Mouse (Mus musculus): ENCODE measurements around the gene S100a9. TPM values are rescaled to one million over a fixed set of nuclear protein-coding genes. Genes with fewer than 3 reads are reported as not detected.

Gene S100a9
- total RNA-seq, 1 experiment = not detected

DNA sequence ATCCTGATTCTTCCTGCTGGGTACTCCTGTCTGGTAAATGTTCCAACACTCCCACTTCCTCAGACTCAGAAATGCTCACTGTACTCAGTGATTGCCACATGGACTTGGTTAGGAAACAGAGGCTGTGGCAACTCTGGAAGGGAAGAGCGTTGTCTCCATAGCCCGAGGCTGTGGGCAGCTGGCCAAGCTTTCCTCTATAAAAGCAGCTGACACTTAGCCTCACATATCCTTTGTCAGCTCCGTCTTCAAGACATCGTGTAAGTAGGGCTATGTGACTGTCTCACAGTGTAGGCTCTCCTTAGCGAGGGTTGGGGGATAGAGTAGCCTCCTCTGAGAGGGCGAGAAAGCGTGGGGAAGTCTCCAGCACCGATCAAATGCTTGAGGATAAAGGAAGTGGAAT is 26.7 kb downstream of the S100a9 start, which contains the start of gene S100a8:
TSS of gene S100a8 (plus strand) at position 133 of the 400 bp plus-strand sequence.
- H3K27ac ChIP-seq (ENCODE audit: insufficient read depth, low read depth, low read length, poor library complexity, severe bottlenecking) = no peak within 1 kb of the TSS
- H3K4me3 ChIP-seq (ENCODE audit: insufficient read depth in 1 of 2, low read depth in 1 of 2, low read length in 2 of 2, poor library complexity in 1 of 2, severe bottlenecking in 1 of 2) = no peak within 1 kb of the TSS
- no peaks in the 10 kb centered on the region for H3K9me3 ChIP-seq (ENCODE audit: control insufficient read depth, insufficient read depth, low read depth, low read length)
- in situ Hi-C loops (cut with MboI; ENCODE audit: low sequenced_read_pairs in 2 of 2, unreplicated experiment in 2 of 2) = no loop called here
- no peak within 1 kb of the TSS for H3K9ac ChIP-seq (ENCODE audit: insufficient read depth, low read depth, low read length, poor library complexity, severe bottlenecking)
- no peak for DNase-seq (ENCODE audit: low read depth, low spot score)
- TF ChIP-seq ZNF384 (IDR thresholded peaks at IDR 0.05; ENCODE audit: low read depth, low read length) = no peak
- no peak for TF ChIP-seq MAFK (IDR thresholded peaks at IDR 0.05; ENCODE audit: insufficient read depth, low read depth, low read length)
- no peak for TF ChIP-seq HCFC1 (IDR thresholded peaks at IDR 0.05; ENCODE audit: borderline replicate concordance, insufficient read depth, low read length)
- TF ChIP-seq ZC3H11A (IDR thresholded peaks at IDR 0.05; ENCODE audit: borderline replicate concordance, low read depth, low read length) = no peak
- no peak for TF ChIP-seq CHD2 (IDR thresholded peaks at IDR 0.05; ENCODE audit: low read depth, low read length)
- no peaks in the 10 kb centered on the region for H3K36me3 ChIP-seq (ENCODE audit: control insufficient read depth, insufficient read depth, low read length, poor library complexity, severe bottlenecking)
- H3K4me1 ChIP-seq (ENCODE audit: control insufficient read depth in 2 of 2, insufficient read depth in 2 of 2, low read length in 2 of 2, poor library complexity in 1 of 2) = no peaks in the 10 kb centered on the region

GRCm38 (mm10) chr3:90664219-90664618 is 31.3 kb downstream of the S100a9 start:
- Histone ChIP-seq H3K9ac (ENCODE audit: insufficient read depth, low read depth, low read length, poor library complexity, severe bottlenecking) (no peak overlapping the region), H3K9me3 (ENCODE audit: control insufficient read depth, insufficient read depth, low read depth, low read length) (no peaks in the 10 kb centered on the region), H3K36me3 (ENCODE audit: control insufficient read depth, insufficient read depth, low read length, poor library complexity, severe bottlenecking) (no peaks in the 10 kb centered on the region), H3K4me1 (ENCODE audit: control insufficient read depth in 2 of 2, insufficient read depth in 2 of 2, low read length in 2 of 2, poor library complexity in 1 of 2) (no peaks in the 10 kb centered on the region), H3K27ac (ENCODE audit: insufficient read depth, low read depth, low read length, poor library complexity, severe bottlenecking) (no peak overlapping the region), H3K4me3 (ENCODE audit: insufficient read depth in 1 of 2, low read depth in 1 of 2, low read length in 2 of 2, poor library complexity in 1 of 2, severe bottlenecking in 1 of 2) (no peak overlapping the region)
- TF ChIP-seq HCFC1 (IDR thresholded peaks at IDR 0.05; ENCODE audit: borderline replicate concordance, insufficient read depth, low read length) (no peak), MAFK (IDR thresholded peaks at IDR 0.05; ENCODE audit: insufficient read depth, low read depth, low read length) (no peak), ZC3H11A (IDR thresholded peaks at IDR 0.05; ENCODE audit: borderline replicate concordance, low read depth, low read length) (0 out of 2 replicates have a peak, but pooled peaks have one; percentile 25), CHD2 (IDR thresholded peaks at IDR 0.05; ENCODE audit: low read depth, low read length) (no peak), ZNF384 (IDR thresholded peaks at IDR 0.05; ENCODE audit: low read depth, low read length) (no peak)
- in situ Hi-C loops (cut with MboI; ENCODE audit: low sequenced_read_pairs in 2 of 2, unreplicated experiment in 2 of 2) = no loop called here
- DNase-seq (ENCODE audit: low read depth, low spot score) = peak; percentile 28

DNA sequence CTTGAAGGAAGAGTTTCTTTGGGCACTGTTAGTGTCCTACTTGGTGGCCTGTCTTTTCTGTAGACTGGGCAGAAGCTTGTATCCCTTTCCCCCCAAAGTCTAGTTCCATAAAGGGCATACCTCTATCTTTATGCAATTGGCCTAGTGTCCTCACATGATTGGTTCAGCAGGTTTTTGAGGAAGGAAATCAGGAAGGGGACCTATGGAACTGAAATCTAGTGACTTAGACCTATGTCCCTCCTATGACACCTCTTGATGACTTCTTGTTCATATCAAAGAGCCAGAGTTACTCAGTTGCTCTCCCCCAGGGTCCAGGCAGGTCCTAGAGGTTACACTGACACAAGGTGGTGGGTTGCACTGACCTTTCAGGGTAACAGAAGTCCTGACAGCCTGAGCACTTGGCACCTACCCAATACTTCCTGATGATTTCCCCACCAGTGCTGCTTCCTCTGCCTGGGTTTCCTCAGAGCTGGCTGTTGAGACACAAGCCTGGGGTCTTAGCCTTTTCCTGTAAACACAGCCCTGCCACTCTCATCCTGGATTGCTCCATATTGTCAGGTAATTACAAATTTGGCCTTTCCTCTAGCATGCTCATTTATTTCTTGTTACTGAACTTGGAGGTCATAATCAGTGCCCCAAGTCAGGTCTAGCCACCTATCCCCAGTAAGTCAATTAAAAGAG is 36.0 kb downstream of the S100a9 start:
- H3K27ac ChIP-seq (ENCODE audit: insufficient read depth, low read depth, low read length, poor library complexity, severe bottlenecking) = no peak overlapping the region
- no peaks in the 10 kb centered on the region for H3K9me3 ChIP-seq (ENCODE audit: control insufficient read depth, insufficient read depth, low read depth, low read length)
- no peaks in the 10 kb centered on the region for H3K36me3 ChIP-seq (ENCODE audit: control insufficient read depth, insufficient read depth, low read length, poor library complexity, severe bottlenecking)
- no peak overlapping the region for H3K9ac ChIP-seq (ENCODE audit: insufficient read depth, low read depth, low read length, poor library complexity, severe bottlenecking)
- TF ChIP-seq ZC3H11A (IDR thresholded peaks at IDR 0.05; ENCODE audit: borderline replicate concordance, low read depth, low read length) (no peak), CHD2 (IDR thresholded peaks at IDR 0.05; ENCODE audit: low read depth, low read length) (no peak), HCFC1 (IDR thresholded peaks at IDR 0.05; ENCODE audit: borderline replicate concordance, insufficient read depth, low read length) (no peak), MAFK (IDR thresholded peaks at IDR 0.05; ENCODE audit: insufficient read depth, low read depth, low read length) (no peak), ZNF384 (IDR thresholded peaks at IDR 0.05; ENCODE audit: low read depth, low read length) (no peak)
- no peak overlapping the region for H3K4me3 ChIP-seq (ENCODE audit: insufficient read depth in 1 of 2, low read depth in 1 of 2, low read length in 2 of 2, poor library complexity in 1 of 2, severe bottlenecking in 1 of 2)
- in situ Hi-C loops (cut with MboI; ENCODE audit: low sequenced_read_pairs in 2 of 2, unreplicated experiment in 2 of 2) = loop anchor here in 1 of 2 experiments (5.0 kb wide), 1 partner anchor 48 kb away; no protein-coding TSS in a partner anchor
- DNase-seq (ENCODE audit: low read depth, low spot score) = no peak
- no peaks in the 10 kb centered on the region for H3K4me1 ChIP-seq (ENCODE audit: control insufficient read depth in 2 of 2, insufficient read depth in 2 of 2, low read length in 2 of 2, poor library complexity in 1 of 2)

DNA sequence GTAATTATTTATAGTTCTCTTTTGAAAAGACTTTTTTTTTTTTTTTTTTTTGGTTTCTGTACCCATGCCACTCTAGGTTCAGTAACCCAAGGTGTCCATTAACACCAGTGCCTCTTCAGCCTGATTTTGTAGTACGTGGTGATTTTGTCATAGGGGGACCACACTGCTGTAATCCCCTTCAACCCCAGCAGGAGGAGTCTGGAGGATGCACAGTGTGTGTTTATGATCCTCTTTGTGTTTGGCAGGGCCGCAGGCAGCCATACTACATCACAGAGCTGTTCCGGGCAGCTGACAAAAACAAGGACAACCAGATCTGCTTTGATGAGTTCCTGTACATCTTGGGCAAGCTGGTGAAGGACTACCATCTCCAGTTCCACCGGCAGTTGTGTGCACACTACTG is 38.1 kb downstream of the S100a9 start:
- no peak overlapping the region for H3K27ac ChIP-seq (ENCODE audit: insufficient read depth, low read depth, low read length, poor library complexity, severe bottlenecking)
- no peaks in the 10 kb centered on the region for H3K36me3 ChIP-seq (ENCODE audit: control insufficient read depth, insufficient read depth, low read length, poor library complexity, severe bottlenecking)
- no peaks in the 10 kb centered on the region for H3K9me3 ChIP-seq (ENCODE audit: control insufficient read depth, insufficient read depth, low read depth, low read length)
- H3K9ac ChIP-seq (ENCODE audit: insufficient read depth, low read depth, low read length, poor library complexity, severe bottlenecking) = no peak overlapping the region
- H3K4me3 ChIP-seq (ENCODE audit: insufficient read depth in 1 of 2, low read depth in 1 of 2, low read length in 2 of 2, poor library complexity in 1 of 2, severe bottlenecking in 1 of 2) = no peak overlapping the region
- in situ Hi-C loops (cut with MboI; ENCODE audit: low sequenced_read_pairs in 2 of 2, unreplicated experiment in 2 of 2) = loop anchor here in 1 of 2 experiments (5.0 kb wide), 1 partner anchor 50 kb away; no protein-coding TSS in a partner anchor
- no peaks in the 10 kb centered on the region for H3K4me1 ChIP-seq (ENCODE audit: control insufficient read depth in 2 of 2, insufficient read depth in 2 of 2, low read length in 2 of 2, poor library complexity in 1 of 2)
- TF ChIP-seq ZNF384 (IDR thresholded peaks at IDR 0.05; ENCODE audit: low read depth, low read length) = no peak
- no peak for TF ChIP-seq HCFC1 (IDR thresholded peaks at IDR 0.05; ENCODE audit: borderline replicate concordance, insufficient read depth, low read length)
- no peak for TF ChIP-seq ZC3H11A (IDR thresholded peaks at IDR 0.05; ENCODE audit: borderline replicate concordance, low read depth, low read length)
- TF ChIP-seq CHD2 (IDR thresholded peaks at IDR 0.05; ENCODE audit: low read depth, low read length) = no peak
- no peak for TF ChIP-seq MAFK (IDR thresholded peaks at IDR 0.05; ENCODE audit: insufficient read depth, low read depth, low read length)
- DNase-seq (ENCODE audit: low read depth, low spot score) = peak; percentile 20

Data from ES-E14 (cell line).